Mouse (Mus musculus): ENCODE measurements around the gene Pabpn1l.

DNA sequence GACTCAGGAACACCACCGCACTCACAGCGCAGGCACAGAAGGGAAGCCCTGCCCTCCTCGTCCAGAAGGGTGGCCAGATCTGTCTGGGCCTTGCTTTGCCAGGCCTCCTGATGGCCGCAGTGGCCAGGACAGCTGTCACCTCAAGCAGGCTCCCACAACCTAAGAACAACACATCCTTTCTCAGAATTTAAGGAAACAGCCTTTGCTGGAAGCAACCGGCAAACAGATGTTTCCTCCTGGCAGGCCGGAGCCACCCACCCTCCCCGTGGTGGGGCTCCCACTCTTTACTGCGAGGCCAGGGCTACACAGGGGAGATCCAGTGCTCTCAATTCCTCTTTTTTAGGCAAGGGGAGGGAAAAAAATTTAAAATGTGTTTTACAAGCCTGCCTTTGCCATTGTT lies 42.7 kb upstream of the Pabpn1l start:
- TF ChIP-seq CTCF (conservative IDR thresholded peaks at IDR 0.05; ENCODE audit: low read length) (no peak), POU5F1 (IDR thresholded peaks at IDR 0.05; ENCODE audit: borderline replicate concordance, low read length) (no peak)

Measured in E14TG2a.4 (cell line).